Mouse (Mus musculus): Measurements from ENCODE around the gene P2ry14. TPM values are rescaled to one million over a fixed set of nuclear protein-coding genes. Genes with fewer than 3 reads are reported as not detected.

Gene P2ry14
- total RNA-seq (2017): 9.4 to 15.8 TPM (median 14.8 TPM) in 3 replicates

- ATAC-seq (replicated peaks; ENCODE audit: insufficient number of reproducible peaks, low FRiP score, low TSS enrichment, poor library complexity, severe bottlenecking): peak; percentile 83
These were observed at the start of gene P2ry14 for GRCm38 (mm10) chr3:59153424-59153823. P2ry14 (minus strand) TSS chr3:59153618.

GRCm38 (mm10) chr3:59197329-59197948 is 44.0 kb upstream of the P2ry14 start:
- no peak for ATAC-seq (replicated peaks; ENCODE audit: insufficient number of reproducible peaks, low FRiP score, low TSS enrichment, poor library complexity, severe bottlenecking)

- no peak for ATAC-seq (replicated peaks; ENCODE audit: insufficient number of reproducible peaks, low FRiP score, low TSS enrichment, poor library complexity, severe bottlenecking)
These were observed 41.5 kb upstream of the P2ry14 start, which contains the start of gene Gpr87 for GRCm38 (mm10) chr3:59194938-59195337. Gpr87 (minus strand) TSS chr3:59195104.

- no peak for ATAC-seq (replicated peaks; ENCODE audit: insufficient number of reproducible peaks, low FRiP score, low TSS enrichment, poor library complexity, severe bottlenecking)
These were observed 40.7 kb upstream of the P2ry14 start for GRCm38 (mm10) chr3:59194099-59194498.

GRCm38 (mm10) chr3:59191674-59192073 is 38.3 kb upstream of the P2ry14 start:
- no peak for ATAC-seq (replicated peaks; ENCODE audit: insufficient number of reproducible peaks, low FRiP score, low TSS enrichment, poor library complexity, severe bottlenecking)

GRCm38 (mm10) chr3:59187336-59187735 is 33.9 kb upstream of the P2ry14 start:
- ATAC-seq (replicated peaks; ENCODE audit: insufficient number of reproducible peaks, low FRiP score, low TSS enrichment, poor library complexity, severe bottlenecking): no peak

- ATAC-seq (replicated peaks; ENCODE audit: insufficient number of reproducible peaks, low FRiP score, low TSS enrichment, poor library complexity, severe bottlenecking): no peak
These were observed 32.2 kb upstream of the P2ry14 start for GRCm38 (mm10) chr3:59185662-59186061.

GRCm38 (mm10) chr3:59182129-59182528 is 28.7 kb upstream of the P2ry14 start:
- ATAC-seq (replicated peaks; ENCODE audit: insufficient number of reproducible peaks, low FRiP score, low TSS enrichment, poor library complexity, severe bottlenecking): no peak

GRCm38 (mm10) chr3:59181134-59181533 is 27.7 kb upstream of the P2ry14 start:
- no peak for ATAC-seq (replicated peaks; ENCODE audit: insufficient number of reproducible peaks, low FRiP score, low TSS enrichment, poor library complexity, severe bottlenecking)

- no peak for ATAC-seq (replicated peaks; ENCODE audit: insufficient number of reproducible peaks, low FRiP score, low TSS enrichment, poor library complexity, severe bottlenecking)
These were observed 23.5 kb upstream of the P2ry14 start for GRCm38 (mm10) chr3:59176871-59177270.

- peak; percentile 73; the same call in 1 of the 2 replicates for ATAC-seq (replicated peaks; ENCODE audit: insufficient number of reproducible peaks, low FRiP score, low TSS enrichment, poor library complexity, severe bottlenecking)
These were observed 21.8 kb upstream of the P2ry14 start for GRCm38 (mm10) chr3:59175234-59175633.

- no peak for ATAC-seq (replicated peaks; ENCODE audit: insufficient number of reproducible peaks, low FRiP score, low TSS enrichment, poor library complexity, severe bottlenecking)
These were observed 21.2 kb upstream of the P2ry14 start for GRCm38 (mm10) chr3:59174426-59175154.

- no peak for ATAC-seq (replicated peaks; ENCODE audit: insufficient number of reproducible peaks, low FRiP score, low TSS enrichment, poor library complexity, severe bottlenecking)
These were observed 16.7 kb upstream of the P2ry14 start for GRCm38 (mm10) chr3:59169921-59170627.

GRCm38 (mm10) chr3:59169215-59169614 is 15.8 kb upstream of the P2ry14 start:
- no peak for ATAC-seq (replicated peaks; ENCODE audit: insufficient number of reproducible peaks, low FRiP score, low TSS enrichment, poor library complexity, severe bottlenecking)

- ATAC-seq (replicated peaks; ENCODE audit: insufficient number of reproducible peaks, low FRiP score, low TSS enrichment, poor library complexity, severe bottlenecking): no peak
These were observed 15.1 kb upstream of the P2ry14 start for GRCm38 (mm10) chr3:59168476-59168875.

GRCm38 (mm10) chr3:59167417-59168054 is 14.1 kb upstream of the P2ry14 start:
- ATAC-seq (replicated peaks; ENCODE audit: insufficient number of reproducible peaks, low FRiP score, low TSS enrichment, poor library complexity, severe bottlenecking): no peak

- no peak for ATAC-seq (replicated peaks; ENCODE audit: insufficient number of reproducible peaks, low FRiP score, low TSS enrichment, poor library complexity, severe bottlenecking)
These were observed 7.0 kb upstream of the P2ry14 start for GRCm38 (mm10) chr3:59160465-59160864.

- no peak for ATAC-seq (replicated peaks; ENCODE audit: insufficient number of reproducible peaks, low FRiP score, low TSS enrichment, poor library complexity, severe bottlenecking)
These were observed 3.6 kb upstream of the P2ry14 start for GRCm38 (mm10) chr3:59157048-59157447.

GRCm38 (mm10) chr3:59155404-59155803 is 2.0 kb upstream of the P2ry14 start:
- no peak for ATAC-seq (replicated peaks; ENCODE audit: insufficient number of reproducible peaks, low FRiP score, low TSS enrichment, poor library complexity, severe bottlenecking)
